Mouse (Mus musculus): ENCODE data around the gene Ppm1l.

The Ppm1l gene

GRCm38 (mm10) chr3:69316391-69317195 is at the start of gene Ppm1l:
Gene Ppm1l (plus strand): TSS chr3:69316861.
- in situ Hi-C loops (cut with MseI, MboI): no loop called here

GRCm38 (mm10) chr3:69271812-69272211 is 44.8 kb upstream of the Ppm1l start:
- in situ Hi-C loops (cut with MseI, MboI): loop anchor here in 1 of 2 experiments (25.0 kb wide), 2 partner anchors 440 to 640 kb away; partner anchors contain the start of gene Nmd3

- in situ Hi-C loops (cut with MseI, MboI): loop anchor here in 1 of 2 experiments (25.0 kb wide), 2 partner anchors 438 to 638 kb away; partner anchors contain the start of gene Nmd3
Measured at GRCm38 (mm10) chr3:69274018-69274663, 42.5 kb upstream of the Ppm1l start.

- in situ Hi-C loops (cut with MseI, MboI): loop anchor here in 1 of 2 experiments (25.0 kb wide), 2 partner anchors 438 to 638 kb away; partner anchors contain the start of gene Nmd3
Measured at GRCm38 (mm10) chr3:69274664-69275312, 41.9 kb upstream of the Ppm1l start.

- in situ Hi-C loops (cut with MseI, MboI): no loop called here
Measured at GRCm38 (mm10) chr3:69278648-69279047, 38.0 kb upstream of the Ppm1l start.

- in situ Hi-C loops (cut with MseI, MboI): no loop called here
Measured at GRCm38 (mm10) chr3:69282406-69282805, 34.3 kb upstream of the Ppm1l start.

- in situ Hi-C loops (cut with MseI, MboI): no loop called here
Measured at GRCm38 (mm10) chr3:69283085-69283847, 33.4 kb upstream of the Ppm1l start.

- in situ Hi-C loops (cut with MseI, MboI): no loop called here
Measured at GRCm38 (mm10) chr3:69289833-69290232, 26.8 kb upstream of the Ppm1l start.

- in situ Hi-C loops (cut with MseI, MboI): no loop called here
Measured at GRCm38 (mm10) chr3:69290294-69290693, 26.4 kb upstream of the Ppm1l start.

- in situ Hi-C loops (cut with MseI, MboI): no loop called here
Measured at GRCm38 (mm10) chr3:69290844-69291243, 25.8 kb upstream of the Ppm1l start.

GRCm38 (mm10) chr3:69292628-69293027 is 24.0 kb upstream of the Ppm1l start:
- in situ Hi-C loops (cut with MseI, MboI): no loop called here

GRCm38 (mm10) chr3:69296270-69296669 is 20.4 kb upstream of the Ppm1l start:
- in situ Hi-C loops (cut with MseI, MboI): no loop called here

GRCm38 (mm10) chr3:69300121-69300520 is 16.5 kb upstream of the Ppm1l start:
- in situ Hi-C loops (cut with MseI, MboI): no loop called here

GRCm38 (mm10) chr3:69315810-69316390 is 761 bp upstream of the Ppm1l start:
- in situ Hi-C loops (cut with MseI, MboI): no loop called here

GRCm38 (mm10) chr3:69317251-69318125 is 827 bp downstream of the Ppm1l start:
- in situ Hi-C loops (cut with MseI, MboI): no loop called here

- in situ Hi-C loops (cut with MseI, MboI): no loop called here
Measured at GRCm38 (mm10) chr3:69318131-69318951, 1.7 kb downstream of the Ppm1l start.

- in situ Hi-C loops (cut with MseI, MboI): no loop called here
Measured at GRCm38 (mm10) chr3:69319061-69319720, 2.5 kb downstream of the Ppm1l start.

- in situ Hi-C loops (cut with MseI, MboI): no loop called here
Measured at GRCm38 (mm10) chr3:69323982-69324381, 7.3 kb downstream of the Ppm1l start.

GRCm38 (mm10) chr3:69329910-69330309 is 13.2 kb downstream of the Ppm1l start:
- in situ Hi-C loops (cut with MseI, MboI): no loop called here

All from mouse trophoblast stem cell (cell line).